Mouse (Mus musculus) olfactory bulb, adult 2 months (tissue): ENCODE data around the gene Prdm4.

Experiments
- CTCF ChIP-seq: fragments of 200-500 bp; IDR thresholded peaks from 2 replicates; pipeline ENCODE4 v1.5.1; 2012; ENCODE audit warnings: low read depth, mild to moderate bottlenecking, low read length, moderate library complexity; ENCODE audit not compliant: insufficient read depth
- POLR2A ChIP-seq: fragments of 200-500 bp; IDR thresholded peaks from 2 replicates; pipeline ENCODE4 v1.6.1; 2012; ENCODE audit warnings: mild to moderate bottlenecking, low read depth, low read length, moderate library complexity; ENCODE audit not compliant: insufficient read depth

- no peak for TF ChIP-seq CTCF
- no peak for TF ChIP-seq POLR2A
Observed at GRCm38 (mm10) chr10:85966476-85966875, 49.5 kb upstream of the Prdm4 start.
